Mouse (Mus musculus): ENCODE results near the gene Cnnm3.

- no peak for TF ChIP-seq POLR2A (IDR thresholded peaks at IDR 0.05; ENCODE audit: control insufficient read depth, low read depth, low read length)
- TF ChIP-seq CTCF (IDR thresholded peaks at IDR 0.05; ENCODE audit: control insufficient read depth, insufficient read depth, insufficient replicate concordance, low read depth, low read length): no peak
Measured at GRCm38 (mm10) chr1:36551904-36552303, 40.2 kb downstream of the Cnnm3 start.

Data from testis, adult 2 months (tissue).